Mouse (Mus musculus) urinary bladder, postnatal 4 days (tissue): ENCODE measurements at regions not wholly inside any gene's neighbourhood (a gene's known extent, or its start where the extent isn't known, plus 50 kb on each side); places are given as distances from the start of the nearest gene placed in this dataset.

Experiments
- DNase-seq, 2 experiments: peaks; one replicate each; pipeline ENCODE4 v3.0.0; 2021 to 2022; ENCODE audit warnings: low spot score in 2 of 2

DNA sequence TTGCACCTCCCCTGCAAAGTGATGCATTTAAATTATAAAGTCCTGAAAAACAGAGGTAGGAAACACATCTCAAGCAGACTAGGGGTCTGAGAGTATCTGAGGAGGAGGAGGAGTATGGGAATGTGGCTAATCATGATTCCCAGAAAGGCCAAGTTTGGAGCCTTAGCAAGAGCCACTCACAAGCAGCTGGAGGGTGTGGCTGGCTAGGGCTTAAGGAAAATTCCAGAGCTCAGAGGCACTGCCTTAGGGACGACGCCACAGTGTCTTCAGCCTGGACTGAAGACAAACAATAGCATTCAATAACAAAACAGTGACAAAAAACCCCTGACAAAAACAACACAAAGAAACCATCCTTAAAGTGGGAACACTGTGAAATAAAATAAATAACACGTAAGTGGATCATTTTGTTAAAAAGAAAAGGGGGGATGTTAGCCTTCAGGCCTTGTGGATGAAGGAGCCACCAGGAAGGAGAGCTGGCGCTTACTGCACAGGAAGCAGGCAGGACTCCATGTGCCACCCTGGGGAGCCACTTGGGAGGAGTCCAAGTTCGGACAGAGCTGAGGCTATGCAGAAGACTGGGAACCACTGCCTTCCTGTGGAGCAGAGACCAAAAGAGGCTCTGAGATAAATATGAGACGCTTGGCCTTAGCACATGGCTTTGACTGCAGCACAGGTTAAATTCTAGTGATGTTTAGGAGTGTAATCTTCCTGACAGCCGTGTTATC lies 56.6 kb upstream of the Serpine2 start:
- no peak for DNase-seq
